Mouse (Mus musculus) adrenal gland (tissue): ENCODE results near the gene Eras.
"Not testable (repeated sequence)": the region's sequence is repeated elsewhere in the genome, so short reads cannot be mapped to it uniquely, and the experiment has no call there.

Experiments
- intact Hi-C: fragments of 180-260 bp; cut with DNase I; formaldehyde crosslinking; loops from one replicate; pipeline ENCODE4 v1.15.1; 2025

The Eras gene

GRCm38 (mm10) chrX:7915669-7916068 is 12.7 kb downstream of the Eras start:
- intact Hi-C loops: loop anchor here (5.0 kb wide), 1 partner anchor 102 kb away; the partner anchor contains the start of gene Glod5

DNA sequence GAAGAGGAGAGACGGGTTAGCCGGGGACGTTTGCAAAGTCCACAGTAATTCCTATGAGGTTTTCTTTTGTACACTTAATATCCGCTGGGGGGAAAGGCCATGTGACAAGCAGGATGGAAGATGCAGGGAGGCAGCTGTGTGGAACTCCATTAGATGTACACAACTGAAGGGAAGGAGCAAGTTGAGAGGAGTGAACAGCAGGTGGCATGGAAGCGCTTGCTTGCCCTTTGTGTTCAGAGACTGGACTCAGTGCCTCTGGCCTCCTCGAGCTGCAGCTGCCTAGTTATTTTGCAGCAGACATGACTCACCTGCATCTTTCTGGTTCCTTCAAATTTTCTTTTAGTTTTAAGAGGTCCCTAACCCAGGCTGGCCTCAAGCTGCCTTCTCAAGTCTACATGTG is 17.9 kb downstream of the Eras start:
- intact Hi-C loops: no loop called here

DNA sequence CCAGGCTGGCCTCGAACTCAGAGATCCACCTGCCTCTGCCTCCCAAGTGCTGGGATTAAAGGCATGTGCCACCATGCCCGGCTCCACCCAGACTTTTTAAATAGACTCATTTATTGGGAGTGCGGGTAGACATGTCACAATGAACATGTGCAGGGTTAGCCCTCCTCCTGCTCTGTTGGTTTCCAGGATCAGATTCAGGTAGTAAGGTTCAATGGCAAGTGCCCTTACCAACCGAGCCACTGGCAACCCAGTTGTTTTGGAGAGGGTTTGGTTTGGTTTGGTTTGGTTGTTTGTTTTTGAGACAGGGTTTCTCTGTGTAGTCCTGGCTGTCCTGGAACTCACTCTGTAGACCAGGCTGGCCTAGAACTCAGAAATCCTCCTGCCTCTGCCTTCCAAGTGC is 19.2 kb downstream of the Eras start, which contains the start of gene Gm10490:
TSS of gene Gm10490 (plus strand) at position 301 of the 400 bp plus-strand sequence.
- intact Hi-C loops: not testable (repeated sequence)

DNA sequence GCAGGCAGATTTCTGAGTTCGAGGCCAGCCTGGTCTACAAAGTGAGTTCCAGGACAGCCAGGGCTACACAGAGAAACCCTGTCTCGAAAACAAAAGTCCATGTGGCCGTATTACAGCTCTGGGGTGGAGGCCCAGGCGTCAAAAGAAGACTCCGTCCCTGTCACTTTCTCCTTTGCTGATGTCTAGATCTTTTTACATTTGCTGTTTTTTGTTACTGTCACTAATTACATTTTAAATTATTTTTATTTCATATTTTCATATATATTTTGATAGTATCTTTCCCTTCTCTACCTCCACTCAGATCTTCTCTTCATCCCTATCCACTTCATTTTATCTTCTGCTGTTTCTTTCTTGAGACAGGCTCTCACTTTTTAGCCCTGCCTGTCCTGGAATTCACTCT is 20.7 kb downstream of the Eras start, which contains the start of gene Gm10491:
TSS of gene Gm10491 (minus strand) at position 101 of the 400 bp plus-strand sequence.
- intact Hi-C loops: no loop called here

DNA sequence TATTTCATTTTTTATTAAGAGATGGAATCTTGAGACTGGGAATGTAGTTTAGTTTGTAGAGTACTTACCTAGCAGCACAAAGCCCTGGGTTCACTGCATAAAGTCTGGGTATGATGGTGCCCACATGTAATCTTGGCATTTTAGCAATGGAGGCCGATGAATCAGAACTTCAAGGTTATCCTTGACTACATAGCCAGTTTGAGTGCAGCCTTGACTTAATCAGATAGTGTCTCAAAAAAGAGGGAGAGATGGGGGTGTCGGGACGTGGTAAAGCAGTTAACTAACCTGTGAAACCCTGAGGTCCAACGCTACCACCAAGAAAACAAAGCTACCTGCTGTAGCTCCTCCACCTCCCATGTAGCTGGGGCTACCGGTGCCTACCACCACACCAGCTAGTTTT is 24.0 kb downstream of the Eras start:
- intact Hi-C loops: no loop called here

GRCm38 (mm10) chrX:7898880-7899874 is 29.2 kb downstream of the Eras start, which contains the start of the genes Pqbp1 and Timm17b:
Pqbp1 (minus strand) TSS chrX:7899269.
Timm17b (plus strand) TSS chrX:7899357.
- intact Hi-C loops: no loop called here

DNA sequence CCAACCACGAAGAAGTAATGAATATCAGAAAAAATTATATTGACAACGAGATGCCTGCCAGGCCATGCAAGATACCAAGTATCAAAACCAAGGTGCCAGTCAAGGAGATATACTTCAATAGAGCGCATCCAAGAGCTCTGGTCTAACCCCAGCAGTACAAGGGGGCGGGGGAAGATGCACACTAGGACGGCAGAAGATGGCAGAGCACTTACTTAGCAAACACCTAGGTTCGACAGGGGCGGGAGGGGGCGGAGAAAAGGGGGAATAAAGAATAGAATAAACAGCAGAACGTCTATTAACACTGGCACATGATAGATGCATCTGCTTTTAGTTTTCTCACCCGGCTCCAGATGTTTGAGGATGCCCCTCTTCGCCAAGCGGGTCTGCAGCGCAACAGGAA is 30.2 kb downstream of the Eras start:
- intact Hi-C loops: no loop called here

- intact Hi-C loops: no loop called here
Observed at GRCm38 (mm10) chrX:7883841-7884567, 44.4 kb downstream of the Eras start, which contains the start of gene Slc35a2. Slc35a2 (plus strand) TSS chrX:7884028.

DNA sequence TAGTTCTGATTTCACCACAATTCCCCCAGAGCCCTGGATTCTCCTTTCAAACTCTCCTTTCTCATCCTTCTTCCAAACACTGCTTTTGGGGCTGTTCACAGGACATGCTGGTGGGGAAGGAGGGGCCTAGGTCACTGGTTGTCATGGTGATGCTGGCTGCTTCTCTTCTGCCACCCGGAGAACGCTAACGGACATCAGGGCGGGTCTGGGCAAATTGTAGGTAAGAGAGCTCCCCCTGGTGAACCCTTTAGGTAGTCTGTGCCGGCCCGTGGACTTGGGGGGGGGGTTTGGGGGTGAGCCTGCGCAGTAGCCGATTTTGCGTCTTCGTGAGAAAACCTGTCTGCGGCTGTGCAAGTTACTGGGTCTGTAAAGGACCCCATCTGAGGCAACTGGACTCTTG is 48.6 kb downstream of the Eras start:
- intact Hi-C loops: no loop called here

GRCm38 (mm10) chrX:7878495-7878894 is 49.9 kb downstream of the Eras start:
- intact Hi-C loops: no loop called here

- intact Hi-C loops: no loop called here
Observed at GRCm38 (mm10) chrX:7878007-7878419, 50.4 kb downstream of the Eras start, which contains the start of gene Pim2. Pim2 (plus strand) TSS chrX:7878262.
